Mouse (Mus musculus): ENCODE data around the gene Tbc1d22a. TPM values are rescaled to one million over a fixed set of nuclear protein-coding genes. Genes with fewer than 3 reads are reported as not detected.

The Tbc1d22a gene
- total and polyA plus RNA-seq, 2 experiments from 2014 or later, result 13.1 to 20.5 TPM

- Histone ChIP-seq H3K4me2 (ENCODE audit: low read depth) (no peak overlapping the region), H3K4me3 (ENCODE audit: low read depth, low read length) (no peak overlapping the region), H3K27ac (ENCODE audit: low read depth, low read length) (no peak overlapping the region), H3K9ac (no peak overlapping the region), H3K4me1 (ENCODE audit: insufficient read depth) (peaks cover 14% of the 10 kb centered on the region; the same call in 1 of the 2 replicates), H3K27me3 (ENCODE audit: insufficient read depth, low read length) (no peaks in the 10 kb centered on the region), H3K36me3 (ENCODE audit: insufficient read depth) (no peaks in the 10 kb centered on the region), H3K9me3 (ENCODE audit: low read length) (no peaks in the 10 kb centered on the region)
- DNase-seq (no peak), ATAC-seq (no peak)
- WGBS, result 57% methylated on average over 11 of the region's 11 CpGs
- TF ChIP-seq CTCF (IDR thresholded peaks at IDR 0.05; ENCODE audit: low read depth), result no peak
Measured at GRCm38 (mm10) chr15:86181941-86182439, 32.3 kb upstream of the Tbc1d22a start.

GRCm38 (mm10) chr15:86182646-86183045, 31.6 kb upstream of the Tbc1d22a start:
- no peaks in the 10 kb centered on the region for H3K9me3 ChIP-seq (ENCODE audit: low read length)
- H3K4me3 ChIP-seq (ENCODE audit: low read depth, low read length), result no peak overlapping the region
- TF ChIP-seq CTCF (IDR thresholded peaks at IDR 0.05; ENCODE audit: low read depth), result no peak
- ATAC-seq (no peak), DNase-seq (no peak)
- WGBS, result 33% methylated on average over 13 of the region's 13 CpGs
- H3K9ac ChIP-seq, result no peak overlapping the region
- H3K27me3 ChIP-seq (ENCODE audit: insufficient read depth, low read length), result no peaks in the 10 kb centered on the region
- H3K4me2 ChIP-seq (ENCODE audit: low read depth), result no peak overlapping the region
- H3K27ac ChIP-seq (ENCODE audit: low read depth, low read length), result no peak overlapping the region
- H3K4me1 ChIP-seq (ENCODE audit: insufficient read depth), result peaks cover 14% of the 10 kb centered on the region; the same call in 1 of the 2 replicates
- H3K36me3 ChIP-seq (ENCODE audit: insufficient read depth), result no peaks in the 10 kb centered on the region

- Histone ChIP-seq H3K4me2 (ENCODE audit: low read depth) (no peak overlapping the region), H3K27me3 (ENCODE audit: insufficient read depth, low read length) (no peaks in the 10 kb centered on the region), H3K27ac (ENCODE audit: low read depth, low read length) (no peak overlapping the region), H3K9me3 (ENCODE audit: low read length) (no peaks in the 10 kb centered on the region), H3K4me3 (ENCODE audit: low read depth, low read length) (no peak overlapping the region), H3K9ac (no peak overlapping the region), H3K36me3 (ENCODE audit: insufficient read depth) (no peaks in the 10 kb centered on the region), H3K4me1 (ENCODE audit: insufficient read depth) (peaks cover 14% of the 10 kb centered on the region; the same call in 1 of the 2 replicates)
- DNase-seq, result no peak
- 97% methylated on average over 8 of the region's 8 CpGs for WGBS
- TF ChIP-seq CTCF (IDR thresholded peaks at IDR 0.05; ENCODE audit: low read depth), result no peak
- ATAC-seq, result no peak
Measured at GRCm38 (mm10) chr15:86183484-86183883, 30.8 kb upstream of the Tbc1d22a start.

GRCm38 (mm10) chr15:86184071-86184470, 30.2 kb upstream of the Tbc1d22a start:
- ATAC-seq (no peak), DNase-seq (no peak)
- Histone ChIP-seq H3K27me3 (ENCODE audit: insufficient read depth, low read length) (no peaks in the 10 kb centered on the region), H3K27ac (ENCODE audit: low read depth, low read length) (no peak overlapping the region; the same call in 1 of the 2 replicates), H3K4me1 (ENCODE audit: insufficient read depth) (peaks cover 14% of the 10 kb centered on the region; the same call in 1 of the 2 replicates), H3K4me2 (ENCODE audit: low read depth) (peak overlapping the region; percentile 87), H3K9me3 (ENCODE audit: low read length) (no peaks in the 10 kb centered on the region), H3K9ac (no peak overlapping the region), H3K36me3 (ENCODE audit: insufficient read depth) (no peaks in the 10 kb centered on the region), H3K4me3 (ENCODE audit: low read depth, low read length) (peak overlapping the region; percentile 90; the same call in 1 of the 2 replicates)
- WGBS, result 69% methylated on average over 5 of the region's 5 CpGs
- no peak for TF ChIP-seq CTCF (IDR thresholded peaks at IDR 0.05; ENCODE audit: low read depth)

- peak overlapping the region; percentile 87 for H3K4me2 ChIP-seq (ENCODE audit: low read depth)
- H3K27ac ChIP-seq (ENCODE audit: low read depth, low read length), result peak overlapping the region; percentile 90
- TF ChIP-seq CTCF (IDR thresholded peaks at IDR 0.05; ENCODE audit: low read depth), result no peak
- ATAC-seq (peak; percentile 68), DNase-seq (peak; percentile 63)
- H3K9me3 ChIP-seq (ENCODE audit: low read length), result no peaks in the 10 kb centered on the region
- H3K4me1 ChIP-seq (ENCODE audit: insufficient read depth), result peaks cover 14% of the 10 kb centered on the region; the same call in 1 of the 2 replicates
- H3K36me3 ChIP-seq (ENCODE audit: insufficient read depth), result no peaks in the 10 kb centered on the region
- H3K4me3 ChIP-seq (ENCODE audit: low read depth, low read length), result peak overlapping the region; percentile 90
- no peaks in the 10 kb centered on the region for H3K27me3 ChIP-seq (ENCODE audit: insufficient read depth, low read length)
- WGBS, result under 1% methylated on average over 70 of the region's 70 CpGs
- peak overlapping the region; percentile 96 for H3K9ac ChIP-seq
Measured at GRCm38 (mm10) chr15:86184851-86185688, 29.2 kb upstream of the Tbc1d22a start.

GRCm38 (mm10) chr15:86185689-86186569, 28.3 kb upstream of the Tbc1d22a start, which contains the start of gene Cerk:
TSS of gene Cerk (minus strand) at chr15:86186141.
- peak within 1 kb of the TSS; percentile 90 for H3K27ac ChIP-seq (ENCODE audit: low read depth, low read length)
- DNase-seq (peak; percentile 74), ATAC-seq (peak; percentile 81)
- H3K27me3 ChIP-seq (ENCODE audit: insufficient read depth, low read length), result no peaks in the 10 kb centered on the region
- peak within 1 kb of the TSS; percentile 90 for H3K4me3 ChIP-seq (ENCODE audit: low read depth, low read length)
- H3K4me1 ChIP-seq (ENCODE audit: insufficient read depth), result peaks cover 14% of the 10 kb centered on the region; the same call in 1 of the 2 replicates
- H3K9me3 ChIP-seq (ENCODE audit: low read length), result no peaks in the 10 kb centered on the region
- peak within 1 kb of the TSS; percentile 87 for H3K4me2 ChIP-seq (ENCODE audit: low read depth)
- peak within 1 kb of the TSS; percentile 96 for H3K9ac ChIP-seq
- H3K36me3 ChIP-seq (ENCODE audit: insufficient read depth), result no peaks in the 10 kb centered on the region
- peak; percentile 58 for TF ChIP-seq CTCF (IDR thresholded peaks at IDR 0.05; ENCODE audit: low read depth)
- WGBS, result 8% methylated on average over 43 of the region's 43 CpGs
